Mouse (Mus musculus) CH12.LX (cell line): Measurements from ENCODE around the gene Rpusd4. TPM values are rescaled to one million over a fixed set of nuclear protein-coding genes. Genes with fewer than 3 reads are reported as not detected.

Experiments
- DNase-seq: peaks from one replicate; pipeline ENCODE4 v3.0.0-alpha.2; 2013; ENCODE audit errors: extremely low read depth
- H3K27ac ChIP-seq: 2 replicates; pipeline ENCODE4 v1.5.1; 2012; ENCODE audit warnings: low read depth, mild to moderate bottlenecking, control low read depth, moderate library complexity; ENCODE audit not compliant: insufficient read depth
- H3K27me3 ChIP-seq: replicated peaks from 2 replicates; pipeline ENCODE3; 2012; ENCODE audit warnings: inconsistent platforms
- H3K36me3 ChIP-seq, 2 experiments: replicated peaks in 1 of 2; 2 replicates each; pipeline versions ENCODE3 to v1.6.1; 2012; ENCODE audit warnings: inconsistent platforms in 1 of 2, low read length in 1 of 2, mild to moderate bottlenecking in 1 of 2, mixed read lengths in 1 of 2, moderate library complexity in 1 of 2; ENCODE audit not compliant: control insufficient read depth in 1 of 2, insufficient read depth in 1 of 2
- H3K4me1 ChIP-seq, 2 experiments: 2 replicates each; pipeline ENCODE4 v1.6.1; 2012; ENCODE audit warnings: inconsistent platforms in 1 of 2, moderate library complexity in 1 of 2; ENCODE audit not compliant: insufficient read depth in 2 of 2, control insufficient read depth in 1 of 2
- H3K4me2 ChIP-seq: 2 replicates; pipeline ENCODE4 v1.6.1; 2012; ENCODE audit warnings: low read depth, mild to moderate bottlenecking, control low read depth; ENCODE audit not compliant: poor library complexity, insufficient read depth, severe bottlenecking
- H3K4me3 ChIP-seq, 3 experiments: fragments of 150-350 bp in 1 of 3; sonication (generic) in 1 of 3; replicated peaks in 1 of 3; 2 replicates each; pipeline versions ENCODE3 to v1.5.1; 2011 to 2012; ENCODE audit warnings: low read depth in 2 of 3, low read length in 2 of 3, mild to moderate bottlenecking in 2 of 3, moderate library complexity in 2 of 3, control low read depth in 1 of 3, improper control_type of control experiment in 1 of 3, inconsistent platforms in 1 of 3, mixed read lengths in 1 of 3; ENCODE audit not compliant: poor library complexity in 1 of 3
- H3K79me2 ChIP-seq: replicated peaks from 2 replicates; pipeline ENCODE4 v1.6.1; 2012; ENCODE audit warnings: mild to moderate bottlenecking, moderate library complexity; ENCODE audit not compliant: control insufficient read depth, poor library complexity, insufficient read depth, severe bottlenecking; ENCODE audit errors: extremely low read depth
- H3K9ac ChIP-seq: 2 replicates; pipeline ENCODE4 v1.6.1; 2012; ENCODE audit warnings: low read depth, mild to moderate bottlenecking, control low read depth, moderate library complexity; ENCODE audit not compliant: insufficient read depth
- H3K9me3 ChIP-seq: replicated peaks from 2 replicates; pipeline ENCODE3; 2012; ENCODE audit warnings: low read length, inconsistent platforms, mixed read lengths
- BHLHE40 ChIP-seq: IDR thresholded peaks from 2 replicates; pipeline ENCODE4 v1.6.1; 2011; ENCODE audit warnings: mild to moderate bottlenecking, low read depth, low read length, improper control_type of control experiment
- CHD1 ChIP-seq: IDR thresholded peaks from 2 replicates; pipeline ENCODE4 v1.6.1; 2012; ENCODE audit warnings: low read depth, low read length, improper control_type of control experiment, inconsistent platforms
- CHD2 ChIP-seq: IDR thresholded peaks from 2 replicates; pipeline ENCODE4 v1.6.1; 2011; ENCODE audit warnings: low read length, improper control_type of control experiment
- CTCF ChIP-seq, 2 experiments: IDR thresholded peaks in 1 of 2; conservative IDR thresholded peaks in 1 of 2; 2 replicates each; pipeline ENCODE4 v1.5.1; 2011 to 2012; ENCODE audit warnings: low read depth in 2 of 2, low read length in 2 of 2, improper control_type of control experiment in 1 of 2, inconsistent platforms in 1 of 2, mild to moderate bottlenecking in 1 of 2, moderate library complexity in 1 of 2
- E2F4 ChIP-seq: IDR thresholded peaks from 2 replicates; pipeline ENCODE4 v1.6.1; 2011; ENCODE audit warnings: low read depth, low read length, improper control_type of control experiment; ENCODE audit not compliant: insufficient replicate concordance
- ELF1 ChIP-seq: IDR thresholded peaks from 2 replicates; pipeline ENCODE4 v1.6.1; 2014; ENCODE audit warnings: low read depth, mild to moderate bottlenecking, inconsistent platforms, low read length, improper control_type of control experiment
- EP300 ChIP-seq: IDR thresholded peaks from 2 replicates; pipeline ENCODE4 v1.6.1; 2011; ENCODE audit warnings: low read length, improper control_type of control experiment
- ETS1 ChIP-seq: conservative IDR thresholded peaks from 2 replicates; pipeline ENCODE4 v1.6.1; 2012; ENCODE audit warnings: low read depth, mild to moderate bottlenecking, inconsistent platforms, low read length, improper control_type of control experiment, moderate library complexity
- GABPA ChIP-seq: IDR thresholded peaks from 2 replicates; pipeline ENCODE4 v1.6.1; 2012; ENCODE audit warnings: low read depth, low read length, improper control_type of control experiment, inconsistent platforms; ENCODE audit not compliant: insufficient replicate concordance
- HCFC1 ChIP-seq: IDR thresholded peaks from 2 replicates; pipeline ENCODE4 v1.6.1; 2012; ENCODE audit warnings: low read depth, mild to moderate bottlenecking, inconsistent platforms, low read length, improper control_type of control experiment
- IRF4 ChIP-seq: IDR thresholded peaks from 2 replicates; pipeline ENCODE4 v1.6.1; 2014; ENCODE audit warnings: low read depth, mild to moderate bottlenecking, inconsistent platforms, low read length, improper control_type of control experiment
- JUN ChIP-seq: IDR thresholded peaks from 2 replicates; pipeline ENCODE4 v1.6.1; 2011; ENCODE audit warnings: low read depth, mild to moderate bottlenecking, low read length, improper control_type of control experiment, moderate library complexity; ENCODE audit not compliant: insufficient read depth
- JUND ChIP-seq: conservative IDR thresholded peaks from 2 replicates; pipeline ENCODE4 v1.6.1; 2011; ENCODE audit warnings: low read depth, low read length, improper control_type of control experiment
- MEF2A ChIP-seq: IDR thresholded peaks from 2 replicates; pipeline ENCODE4 v1.6.1; 2014; ENCODE audit warnings: low read depth, mild to moderate bottlenecking, inconsistent platforms, low read length, improper control_type of control experiment, borderline replicate concordance
- MXI1 ChIP-seq: IDR thresholded peaks from 2 replicates; pipeline ENCODE4 v1.6.1; 2011; ENCODE audit warnings: mild to moderate bottlenecking, low read depth, low read length, improper control_type of control experiment
- MYC ChIP-seq: IDR thresholded peaks from 2 replicates; pipeline ENCODE4 v1.6.1; 2011; ENCODE audit warnings: low read depth, mild to moderate bottlenecking, improper control_type of control experiment, low read length
- NELFE ChIP-seq: IDR thresholded peaks from 2 replicates; pipeline ENCODE4 v1.6.1; 2011; ENCODE audit warnings: low read depth, low read length, improper control_type of control experiment
- POLR2A ChIP-seq: IDR thresholded peaks from 2 replicates; pipeline ENCODE4 v1.6.1; 2011; ENCODE audit warnings: low read depth, mild to moderate bottlenecking, improper control_type of control experiment, low read length
- RAD21 ChIP-seq: IDR thresholded peaks from 2 replicates; pipeline ENCODE4 v1.6.1; 2011; ENCODE audit warnings: low read depth, mild to moderate bottlenecking, low read length, improper control_type of control experiment, moderate library complexity
- RCOR1 ChIP-seq: conservative IDR thresholded peaks from 2 replicates; pipeline ENCODE4 v1.6.1; 2012; ENCODE audit warnings: low read depth, mild to moderate bottlenecking, inconsistent platforms, low read length, improper control_type of control experiment
- SIN3A ChIP-seq: IDR thresholded peaks from 2 replicates; pipeline ENCODE4 v1.6.1; 2012; ENCODE audit warnings: low read length, improper control_type of control experiment, inconsistent platforms
- SMC3 ChIP-seq: IDR thresholded peaks from 2 replicates; pipeline ENCODE4 v1.6.1; 2011; ENCODE audit warnings: low read depth, low read length, improper control_type of control experiment
- TBP ChIP-seq: conservative IDR thresholded peaks from 2 replicates; pipeline ENCODE4 v1.6.1; 2011; ENCODE audit warnings: low read depth, low read length, improper control_type of control experiment
- UBTF ChIP-seq: IDR thresholded peaks from 2 replicates; pipeline ENCODE4 v1.6.1; 2012; ENCODE audit warnings: low read depth, mild to moderate bottlenecking, inconsistent platforms, low read length, improper control_type of control experiment, moderate library complexity
- USF2 ChIP-seq: conservative IDR thresholded peaks from 2 replicates; pipeline ENCODE4 v1.6.1; 2011; ENCODE audit warnings: low read depth, low read length, improper control_type of control experiment
- ZC3H11A ChIP-seq: IDR thresholded peaks from 2 replicates; pipeline ENCODE4 v1.6.1; 2012; ENCODE audit warnings: low read depth, mild to moderate bottlenecking, inconsistent platforms, low read length, improper control_type of control experiment
- dilution Hi-C: fragments of 300-500 bp; cut with MboI; formaldehyde crosslinking; loops from 2 replicates; pipeline ENCODE4 v1.14.3; 2020; ENCODE audit warnings: low sequenced_read_pairs; ENCODE audit not compliant: extremely low pct_unique_long_range_greater_than_20kb, extremely low pct_ligation_motif_present
- in situ Hi-C: fragments of 300-500 bp; cut with MboI; formaldehyde crosslinking; loops from 3 replicates; pipeline ENCODE4 v1.14.3; 2019; ENCODE audit warnings: low sequenced_read_pairs, low pct_ligation_motif_present, low pct_unique_long_range_greater_than_20kb, mixed read lengths
- polyA plus RNA-seq: library from polyadenylated mRNA; unstranded; fragments of >175 nt; gene quantifications from 2 replicates; pipeline ENCODE4 v1.2.1, GENCODE M21; 2012; ENCODE audit warnings: low read depth; ENCODE audit not compliant: insufficient read length
- total RNA-seq, 2 experiments: library from RNA; depleted of rRNA; stranded (reverse); fragments of 300-350 nt in 1 of 2; fragments of >200 nt in 1 of 2; gene quantifications; 2 replicates each; pipeline ENCODE4 v1.2.3; 2012 to 2014

Rpusd4 gene
- total and polyA plus RNA-seq, 3 experiments = 21.7 to 29.5 (median 27.3) TPM

DNA sequence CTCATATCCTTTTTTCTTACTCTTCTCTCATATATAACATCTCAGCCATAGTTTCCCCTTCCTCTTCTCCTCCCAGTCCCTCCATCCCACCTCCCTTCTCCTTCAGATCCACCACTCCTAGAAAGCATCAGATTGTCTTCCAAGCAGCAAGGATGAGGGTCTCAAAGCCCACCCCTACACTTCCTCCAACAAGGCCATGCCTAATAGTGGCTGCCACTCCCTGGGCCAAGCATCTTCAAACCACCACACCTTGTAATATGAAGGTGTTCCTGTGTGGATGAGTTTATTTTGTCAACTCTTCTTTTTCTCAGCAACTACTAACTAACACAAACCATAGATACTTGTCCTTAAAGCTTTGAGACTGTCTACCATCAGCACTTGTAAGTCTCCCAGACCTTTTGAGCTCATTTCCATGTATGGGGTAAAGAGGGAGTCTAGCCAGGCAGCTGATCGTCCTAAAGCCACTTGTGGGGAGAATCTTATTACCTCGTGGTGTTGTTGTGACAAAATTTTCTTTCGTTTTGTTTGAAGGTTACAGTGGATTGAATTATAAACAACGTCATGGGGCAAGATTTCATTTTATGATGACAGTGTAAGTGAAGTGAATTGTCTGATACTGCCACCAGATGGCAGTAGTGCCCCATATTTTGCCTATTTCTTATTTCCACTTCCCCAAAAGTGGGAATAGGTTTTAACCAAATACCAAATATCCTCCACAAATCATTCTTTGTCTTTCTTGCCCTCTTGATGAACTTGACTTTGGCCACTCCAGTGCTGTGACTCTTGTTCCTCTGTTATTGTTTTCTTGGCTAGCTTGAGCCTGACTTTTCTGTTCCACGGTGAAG, 14.6 kb downstream of the Rpusd4 start:
- Histone ChIP-seq H3K9me3 (peaks cover 2% of the 10 kb centered on the region), H3K4me3 (no peak overlapping the region), H3K27me3 (no peaks in the 10 kb centered on the region), H3K79me2 (no peaks in the 10 kb centered on the region), H3K4me2 (no peak overlapping the region), H3K36me3 (peaks cover 10 to 61% of the 10 kb centered on the region in 2 experiments), H3K9ac (no peak overlapping the region), H3K4me1 (no peaks in the 10 kb centered on the region), H3K27ac (no peak overlapping the region)
- peak; percentile 63 for DNase-seq
- dilution Hi-C loops (loop anchor here (25.0 kb wide), 1 partner anchor 255 kb away; no protein-coding TSS in a partner anchor), in situ Hi-C loops (loop anchor here (5.0 kb wide), 1 partner anchor 250 kb away; no protein-coding TSS in a partner anchor)
- no peak for TF ChIP-seq MXI1
- no peak for TF ChIP-seq UBTF
- TF ChIP-seq HCFC1 = no peak
- peak; percentile 33; the same call in 1 of the 2 replicates for TF ChIP-seq JUND
- no peak for TF ChIP-seq CHD2
- TF ChIP-seq NELFE = peak; percentile 28; the same call in 1 of the 2 replicates
- no peak; the same call in none of the 2 replicates for TF ChIP-seq RAD21
- TF ChIP-seq IRF4 = peak; percentile 85
- no peak for TF ChIP-seq TBP
- no peak for TF ChIP-seq MEF2A
- TF ChIP-seq ETS1 = no peak
- peak; percentile 98 for TF ChIP-seq SMC3
- peak; percentile 46 to 92 for TF ChIP-seq CTCF (conservative IDR thresholded peaks at IDR 0.05 in 1 of 2, IDR thresholded peaks at IDR 0.05 in 1 of 2; ENCODE audit: low read depth in 2 of 2, low read length in 2 of 2)
- TF ChIP-seq SIN3A = no peak; the same call in 1 of the 2 replicates
- TF ChIP-seq RCOR1 = no peak
- no peak for TF ChIP-seq EP300
- peak; percentile 96 for TF ChIP-seq ZC3H11A
- no peak for TF ChIP-seq CHD1
- no peak for TF ChIP-seq BHLHE40
- TF ChIP-seq JUN = no peak
- no peak for TF ChIP-seq MYC
- TF ChIP-seq ELF1 = no peak
- no peak for TF ChIP-seq GABPA
- no peak for TF ChIP-seq USF2
- TF ChIP-seq E2F4 = no peak
- TF ChIP-seq POLR2A = no peak
